Mouse (Mus musculus) kidney, embryonic 15.5 days (tissue): Measurements from ENCODE around the gene Ogfod1. TPM values are rescaled to one million over a fixed set of nuclear protein-coding genes. Genes with fewer than 3 reads are reported as not detected.
"Not testable (repeated sequence)": the region's sequence is repeated elsewhere in the genome, so short reads cannot be mapped to it uniquely, and the experiment has no call there.

Source experiments
- ATAC-seq: fragments of 200-750 bp; cut with Nextera tagmentation; replicated peaks from 2 replicates; pipeline ENCODE4 v1.8.0; 2017; ENCODE audit warnings: moderate TSS enrichment; ENCODE audit not compliant: low FRiP score
- H3K27ac ChIP-seq: fragments of 300-500 bp; sonication (generic); 2 replicates; pipeline ENCODE4 v1.5.1; 2015; ENCODE audit warnings: mild to moderate bottlenecking, inconsistent platforms
- H3K27me3 ChIP-seq: fragments of 300-500 bp; sonication (generic); 2 replicates; pipeline ENCODE4 v1.6.1; 2015; ENCODE audit warnings: inconsistent platforms
- H3K36me3 ChIP-seq: fragments of 300-500 bp; sonication (generic); 2 replicates; pipeline ENCODE4 v1.6.1; 2015; ENCODE audit warnings: inconsistent platforms
- H3K4me1 ChIP-seq: fragments of 300-500 bp; sonication (generic); 2 replicates; pipeline ENCODE4 v1.6.1; 2015; ENCODE audit warnings: inconsistent platforms
- H3K4me2 ChIP-seq: fragments of 300-500 bp; sonication (generic); 2 replicates; pipeline ENCODE4 v1.6.1; 2015; ENCODE audit warnings: moderate library complexity, mild to moderate bottlenecking, inconsistent platforms
- H3K4me3 ChIP-seq: fragments of 300-500 bp; sonication (generic); replicated peaks from 2 replicates; pipeline ENCODE4 v1.5.1; 2015; ENCODE audit warnings: mild to moderate bottlenecking, inconsistent platforms
- H3K9ac ChIP-seq: fragments of 300-500 bp; sonication (generic); 2 replicates; pipeline ENCODE4 v1.6.1; 2015; ENCODE audit warnings: mild to moderate bottlenecking, inconsistent platforms
- H3K9me3 ChIP-seq: fragments of 300-500 bp; sonication (generic); replicated peaks from 2 replicates; pipeline ENCODE4 v1.6.1; 2016; ENCODE audit warnings: inconsistent platforms
- WGBS: fragments of 180-500 bp; shearing (Covaris S2); methylation state at CpG from one replicate; pipeline ENCODE4 v1.1.7; 2015; ENCODE audit warnings: mixed read lengths; 5-methylcytosine and 5-hydroxymethylcytosine counted together
- polyA plus RNA-seq: library from polyadenylated mRNA; unstranded; fragments of >200 nt; fragmentation: Nextera tagmentation; extraction: Ambion mirVana; gene quantifications from 2 replicates; pipeline ENCODE4 v1.2.1, GENCODE M21; 2015

Ogfod1 gene
- polyA plus RNA-seq, 1 experiment from 2014 or later: 12.8 TPM

DNA sequence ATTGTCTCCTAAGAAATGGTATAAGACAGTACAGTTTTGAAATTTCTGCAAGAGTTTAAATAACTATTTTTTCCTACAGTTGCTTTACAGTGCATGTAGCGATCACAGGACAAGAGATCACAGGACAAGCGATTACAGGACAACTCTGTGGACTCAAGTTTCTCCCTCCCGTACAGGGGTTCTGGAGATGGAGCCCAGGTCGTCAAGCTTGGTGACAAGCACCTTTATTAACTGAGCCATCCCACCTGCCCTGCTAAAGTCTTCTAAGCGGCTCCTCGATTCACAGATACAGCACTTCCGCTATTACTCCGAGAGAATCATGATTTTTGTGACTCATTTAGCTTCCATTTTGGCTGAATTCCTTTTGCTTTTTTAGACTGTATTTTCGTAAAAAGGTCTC lies 7.3 kb upstream of the Ogfod1 start:
- no peak overlapping the region for H3K9ac ChIP-seq
- H3K9me3 ChIP-seq: no peaks in the 10 kb centered on the region
- no peaks in the 10 kb centered on the region for H3K27me3 ChIP-seq
- peaks cover 69% of the 10 kb centered on the region for H3K36me3 ChIP-seq
- no peak for ATAC-seq
- H3K4me2 ChIP-seq: no peak overlapping the region
- no peak overlapping the region for H3K4me3 ChIP-seq
- H3K27ac ChIP-seq: no peak overlapping the region
- WGBS: 87% methylated on average over 9 of the region's 9 CpGs
- peaks cover 7% of the 10 kb centered on the region for H3K4me1 ChIP-seq

DNA sequence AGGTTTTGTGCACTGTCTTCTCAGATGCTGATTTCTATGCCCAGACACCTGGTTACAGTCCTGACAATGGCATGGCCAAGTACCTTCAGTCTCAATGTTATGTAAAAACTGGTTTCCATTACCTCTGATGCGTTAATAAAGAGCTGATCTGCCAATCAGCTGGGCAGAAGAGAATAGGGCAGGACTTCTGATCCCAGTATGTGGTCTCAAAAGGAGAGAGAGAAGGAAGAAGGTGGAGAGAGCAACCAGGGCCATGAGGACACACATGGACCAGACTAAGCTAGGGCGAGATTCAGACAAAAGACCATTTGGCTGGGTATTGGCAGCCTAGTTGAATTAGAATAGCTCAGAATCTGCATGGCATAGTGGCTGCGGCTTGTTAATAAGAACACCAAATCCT lies 3.4 kb upstream of the Ogfod1 start:
- Histone ChIP-seq H3K36me3 (peaks cover 32% of the 10 kb centered on the region), H3K4me1 (peaks cover 24% of the 10 kb centered on the region), H3K4me3 (no peak overlapping the region), H3K9me3 (no peaks in the 10 kb centered on the region), H3K9ac (no peak overlapping the region), H3K27ac (no peak overlapping the region), H3K4me2 (no peak overlapping the region), H3K27me3 (no peaks in the 10 kb centered on the region)
- WGBS: 84% methylated on average over 3 of the region's 3 CpGs
- ATAC-seq: no peak

DNA sequence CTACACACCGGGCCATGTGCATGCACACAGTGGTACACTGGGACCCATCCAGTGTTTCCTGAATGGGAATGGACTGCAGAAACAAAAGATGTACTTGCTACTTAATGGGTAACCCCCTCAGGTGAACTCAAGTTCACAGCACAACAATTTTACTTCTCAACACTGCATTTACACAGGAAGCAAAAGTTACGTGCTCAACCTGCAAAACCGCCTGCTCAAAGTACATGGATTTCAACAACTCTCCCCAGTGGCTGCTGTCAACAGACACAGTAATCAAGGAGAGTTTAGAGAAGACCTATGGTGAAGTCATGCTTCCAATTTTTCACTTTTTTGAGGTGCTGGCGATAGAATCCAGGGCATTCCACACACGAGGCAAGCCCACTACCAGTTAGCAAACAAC lies 1.8 kb upstream of the Ogfod1 start:
- Histone ChIP-seq H3K27ac (no peak overlapping the region), H3K27me3 (no peaks in the 10 kb centered on the region), H3K4me2 (peak overlapping the region; percentile 66), H3K4me1 (peaks cover 24% of the 10 kb centered on the region), H3K4me3 (peak overlapping the region; percentile 91), H3K9ac (0 out of 2 replicates have a peak overlapping the region, but pooled peaks have one; percentile 17), H3K9me3 (no peaks in the 10 kb centered on the region), H3K36me3 (peaks cover 16% of the 10 kb centered on the region)
- WGBS: 55% methylated on average over 5 of the region's 5 CpGs
- ATAC-seq: no peak

DNA sequence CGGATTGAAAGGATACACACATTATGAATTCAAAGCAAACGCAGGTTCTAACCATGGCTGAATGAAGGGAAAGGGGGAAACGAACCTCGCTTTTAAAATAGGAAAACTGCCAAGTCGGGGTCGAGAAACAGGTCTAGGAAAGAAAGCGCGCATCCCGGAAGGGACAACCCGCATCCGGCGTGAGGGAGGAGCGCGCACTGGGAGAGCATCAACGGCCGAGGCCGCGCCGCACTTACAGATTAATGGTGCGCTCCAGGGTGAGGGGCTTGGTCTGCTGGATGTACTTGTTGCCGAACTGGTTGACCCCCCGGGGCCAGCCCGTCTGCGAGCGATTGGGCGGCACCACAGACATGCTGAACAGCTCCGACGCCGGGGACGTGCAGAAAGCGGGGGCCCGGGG lies 457 bp upstream of the Ogfod1 start:
- not testable (repeated sequence) for H3K27me3 ChIP-seq, H3K36me3 ChIP-seq, H3K9me3 ChIP-seq
- peaks cover 24% of the 10 kb centered on the region for H3K4me1 ChIP-seq
- H3K9ac ChIP-seq: peak overlapping the region; percentile 66
- peak overlapping the region; percentile 86 for H3K27ac ChIP-seq
- WGBS: 1% methylated on average over 25 of the region's 32 CpGs
- peak overlapping the region; percentile 66 for H3K4me2 ChIP-seq
- H3K4me3 ChIP-seq: peak overlapping the region; percentile 91
- ATAC-seq: peak; percentile 92

DNA sequence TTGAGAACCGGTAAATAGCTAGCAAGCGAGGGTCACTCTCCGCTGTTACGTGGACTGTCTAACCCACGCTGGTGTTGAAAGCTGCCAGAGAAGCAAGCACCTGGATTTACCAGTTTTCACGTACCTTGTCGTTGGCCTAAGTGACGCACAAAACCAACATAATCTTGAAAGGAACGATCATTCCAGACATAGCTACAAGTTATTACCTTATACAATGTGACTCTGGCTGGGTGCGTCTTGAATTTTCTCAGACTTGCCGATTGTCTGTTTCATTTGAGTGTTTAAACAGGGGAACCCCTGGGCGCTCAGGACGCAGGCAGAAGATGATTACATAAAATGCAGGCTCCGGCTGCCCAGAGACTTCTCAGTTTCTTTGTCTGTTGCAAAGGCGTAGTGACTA lies 808 bp downstream of the Ogfod1 start:
- ATAC-seq: no peak
- Histone ChIP-seq H3K9ac (peak overlapping the region; percentile 76), H3K36me3 (no peaks in the 10 kb centered on the region; the same call in 1 of the 2 replicates), H3K27me3 (no peaks in the 10 kb centered on the region), H3K4me1 (peaks cover 24% of the 10 kb centered on the region), H3K4me3 (peak overlapping the region; percentile 91), H3K9me3 (no peaks in the 10 kb centered on the region), H3K27ac (no peak overlapping the region), H3K4me2 (peak overlapping the region; percentile 65)
- WGBS: 8% methylated on average over 15 of the region's 15 CpGs

DNA sequence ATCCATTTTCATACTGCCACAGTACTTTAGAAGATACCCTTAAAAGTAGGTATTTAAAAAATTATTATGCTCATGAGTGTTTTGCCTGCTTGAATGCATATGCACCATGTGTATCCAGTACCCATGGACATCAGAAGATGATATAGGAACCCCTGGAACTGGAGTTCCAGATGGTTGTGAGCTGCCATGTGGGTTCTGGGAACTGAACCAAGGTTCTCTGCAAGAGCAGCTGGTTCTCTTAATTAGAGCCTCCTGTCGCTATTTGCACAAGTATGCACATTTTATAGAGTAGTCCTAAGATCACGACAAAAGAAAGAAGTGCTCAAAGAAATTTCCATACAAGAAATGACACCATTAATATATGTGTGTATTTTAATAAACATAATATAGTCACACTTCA lies 10.8 kb downstream of the Ogfod1 start:
- H3K4me1 ChIP-seq: no peaks in the 10 kb centered on the region
- H3K4me2 ChIP-seq: no peak overlapping the region
- no peaks in the 10 kb centered on the region for H3K27me3 ChIP-seq
- H3K9ac ChIP-seq: no peak overlapping the region
- no peak overlapping the region for H3K27ac ChIP-seq
- no peak for ATAC-seq
- no peaks in the 10 kb centered on the region; the same call in 1 of the 2 replicates for H3K36me3 ChIP-seq
- 84% methylated on average over 2 of the region's 2 CpGs for WGBS
- no peaks in the 10 kb centered on the region for H3K9me3 ChIP-seq
- H3K4me3 ChIP-seq: no peak overlapping the region

DNA sequence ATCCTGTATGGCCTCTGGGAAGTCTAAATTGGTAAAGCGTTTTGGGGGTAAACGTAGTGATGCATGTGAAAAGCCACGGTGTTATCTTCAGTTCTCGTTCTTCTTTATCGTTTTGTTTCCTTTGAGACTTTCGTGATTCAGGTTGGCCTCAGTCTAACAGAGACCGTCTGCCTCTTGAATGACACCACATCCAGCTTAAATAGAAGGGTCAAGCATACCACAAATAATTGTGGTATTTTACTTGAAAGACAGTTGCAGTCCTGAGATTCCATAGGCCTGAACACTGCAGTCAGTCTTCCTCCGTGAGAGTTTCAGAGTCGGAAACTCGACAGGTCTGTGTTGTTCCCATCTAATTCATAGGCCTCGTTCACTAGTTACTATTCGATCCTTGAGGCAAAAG lies 15.7 kb downstream of the Ogfod1 start:
- no peaks in the 10 kb centered on the region for H3K9me3 ChIP-seq
- no peaks in the 10 kb centered on the region for H3K4me1 ChIP-seq
- H3K36me3 ChIP-seq: peaks cover 27% of the 10 kb centered on the region
- ATAC-seq: no peak
- no peak overlapping the region for H3K27ac ChIP-seq
- H3K4me3 ChIP-seq: no peak overlapping the region
- no peak overlapping the region for H3K9ac ChIP-seq
- H3K4me2 ChIP-seq: no peak overlapping the region
- no peaks in the 10 kb centered on the region for H3K27me3 ChIP-seq
- 88% methylated on average over 12 of the region's 12 CpGs for WGBS

DNA sequence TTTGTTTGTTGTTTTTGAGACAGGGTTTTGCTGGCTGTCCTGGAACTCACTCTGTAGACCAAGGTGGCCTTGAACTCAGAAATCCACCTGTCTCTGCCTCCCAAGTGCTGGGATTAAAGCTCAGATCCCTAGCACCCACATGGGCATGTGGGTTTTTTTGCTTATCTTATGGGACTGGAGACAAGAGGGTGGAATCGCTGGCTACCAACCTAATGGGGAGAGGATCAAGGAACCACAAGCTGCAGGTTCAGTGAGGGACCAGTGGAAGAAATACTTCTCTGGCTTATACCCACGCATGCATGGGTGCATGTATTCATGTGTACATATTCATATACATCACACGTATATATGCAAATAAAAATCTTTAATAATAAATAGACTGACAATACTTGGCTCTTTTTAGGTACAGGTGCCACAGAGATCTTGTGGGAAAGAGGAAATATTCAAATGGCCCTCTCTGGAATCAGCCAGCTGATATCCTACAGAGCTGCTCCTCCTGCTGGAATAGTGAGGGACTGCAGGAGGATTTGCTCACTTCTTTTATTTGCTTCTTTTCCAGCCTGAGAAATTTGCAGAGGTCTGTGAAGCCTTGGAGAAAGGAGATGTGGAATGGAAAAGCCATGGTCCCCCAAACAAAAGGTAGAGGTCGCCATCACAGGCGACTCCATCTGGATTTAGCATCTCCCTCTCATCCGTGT lies 20.3 kb downstream of the Ogfod1 start:
- Histone ChIP-seq H3K4me3 (no peak overlapping the region), H3K36me3 (peaks cover 58% of the 10 kb centered on the region), H3K9ac (no peak overlapping the region), H3K9me3 (no peaks in the 10 kb centered on the region), H3K4me1 (no peaks in the 10 kb centered on the region), H3K27me3 (no peaks in the 10 kb centered on the region), H3K27ac (no peak overlapping the region), H3K4me2 (no peak overlapping the region)
- no peak for ATAC-seq
- WGBS: 66% methylated on average over 6 of the region's 6 CpGs

DNA sequence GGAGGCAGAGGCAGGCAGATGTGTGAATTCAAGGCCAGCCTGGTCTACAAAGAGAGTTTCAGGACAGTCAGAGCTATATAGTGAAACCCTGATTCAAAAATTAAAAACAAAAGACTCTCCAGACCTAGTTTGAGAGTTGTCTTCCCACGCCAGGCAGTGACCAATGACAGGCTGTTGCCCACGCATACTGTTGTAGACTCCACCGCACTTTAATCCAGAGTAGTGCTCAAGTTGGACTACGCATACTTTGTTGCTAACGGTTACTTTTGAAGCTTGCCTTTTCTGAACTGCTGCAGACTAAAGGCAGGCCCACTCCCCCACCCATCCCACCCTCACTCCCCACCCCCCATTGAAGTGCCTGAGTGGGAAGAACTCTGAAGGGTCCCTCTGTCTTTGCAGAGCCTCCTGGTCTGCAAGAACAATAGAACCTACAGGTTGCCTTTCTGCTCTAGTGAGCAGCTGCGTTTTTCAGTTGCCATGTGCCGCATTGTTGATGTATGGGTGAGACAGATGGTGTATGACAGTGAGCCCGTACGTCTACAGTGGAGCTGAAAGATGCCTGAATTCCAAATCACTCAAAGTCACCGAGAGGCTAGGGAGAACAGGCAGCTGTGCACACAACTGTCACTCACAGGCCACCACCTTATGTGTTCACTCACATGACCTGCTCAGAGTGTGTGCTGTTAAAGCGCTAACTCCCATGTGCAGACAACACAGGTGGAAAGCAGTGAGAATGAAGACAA lies 29.3 kb downstream of the Ogfod1 start:
- H3K9me3 ChIP-seq: no peaks in the 10 kb centered on the region
- no peak overlapping the region for H3K27ac ChIP-seq
- no peaks in the 10 kb centered on the region for H3K27me3 ChIP-seq
- no peak overlapping the region for H3K4me3 ChIP-seq
- 71% methylated on average over 11 of the region's 11 CpGs for WGBS
- H3K9ac ChIP-seq: no peak overlapping the region
- no peaks in the 10 kb centered on the region for H3K4me1 ChIP-seq
- ATAC-seq: no peak
- H3K4me2 ChIP-seq: no peak overlapping the region
- H3K36me3 ChIP-seq: peaks cover 41% of the 10 kb centered on the region

DNA sequence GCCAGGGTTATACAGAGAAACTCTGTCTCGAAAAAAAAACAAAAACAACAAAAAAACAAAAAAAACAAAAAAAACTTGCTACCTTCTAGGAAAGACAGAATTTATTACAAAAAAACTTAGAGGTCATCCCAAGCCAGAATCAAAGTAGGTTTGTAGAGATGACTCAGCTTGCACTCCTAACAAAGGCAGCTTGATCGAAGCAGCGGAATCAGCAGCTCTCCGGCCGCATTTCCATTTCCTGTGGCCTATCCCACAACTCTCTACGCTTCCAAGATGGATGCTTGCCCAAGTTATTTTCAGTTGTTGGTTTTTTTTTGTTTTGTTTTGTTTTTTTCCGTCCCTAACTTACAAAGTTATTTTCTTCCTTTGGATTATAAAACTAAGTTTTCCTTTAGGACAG lies 31.8 kb downstream of the Ogfod1 start:
- WGBS: 91% methylated on average over 7 of the region's 7 CpGs

DNA sequence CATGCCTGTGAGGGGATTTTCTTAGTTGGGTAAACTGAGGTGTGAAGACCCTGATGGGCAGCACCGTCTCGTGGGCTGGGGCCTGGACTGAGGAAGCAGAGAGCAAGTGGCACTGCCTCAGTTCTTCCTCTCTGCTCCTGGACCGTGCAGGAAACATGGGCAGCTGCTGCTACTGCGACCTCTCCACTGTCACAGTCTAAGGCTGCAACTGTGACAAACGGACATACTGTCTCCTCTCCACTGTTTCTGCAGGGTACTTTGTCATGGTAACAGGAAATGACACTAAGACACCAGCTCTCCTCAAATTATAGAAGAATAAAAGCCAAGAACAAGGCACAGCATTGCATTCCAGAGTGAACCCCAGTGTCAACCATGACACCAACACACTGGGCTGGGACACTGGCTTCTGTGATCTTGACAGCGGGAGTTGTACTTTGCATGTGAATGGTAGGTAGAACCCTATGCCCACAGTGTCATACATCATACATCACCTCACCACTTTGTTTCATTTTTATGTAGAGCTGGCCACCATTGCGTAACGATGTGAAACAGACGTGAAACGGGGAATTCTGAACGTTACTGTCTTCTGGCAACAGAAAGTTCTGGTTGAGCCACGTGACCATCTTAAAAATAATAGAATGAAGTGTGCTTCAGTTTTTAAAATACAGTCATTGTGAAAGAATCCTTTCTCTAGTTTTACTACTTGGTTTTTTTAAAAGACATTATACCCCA lies 39.6 kb downstream of the Ogfod1 start:
- Histone ChIP-seq H3K27me3 (no peaks in the 10 kb centered on the region), H3K27ac (no peak overlapping the region), H3K36me3 (0 out of 2 replicates have a peak, but pooled peaks cover 28% of the 10 kb centered on the region), H3K9ac (no peak overlapping the region), H3K4me2 (no peak overlapping the region), H3K9me3 (no peaks in the 10 kb centered on the region), H3K4me1 (no peaks in the 10 kb centered on the region), H3K4me3 (no peak overlapping the region)
- WGBS: 86% methylated on average over 12 of the region's 12 CpGs
- ATAC-seq: no peak

More for the DNA sequence above, 31.8 kb downstream of the Ogfod1 start:
- Histone ChIP-seq H3K27me3 (no peaks in the 10 kb centered on the region), H3K36me3 (peaks cover 33% of the 10 kb centered on the region), H3K27ac (no peak overlapping the region), H3K4me3 (no peak overlapping the region), H3K9ac (no peak overlapping the region), H3K9me3 (no peaks in the 10 kb centered on the region), H3K4me1 (no peaks in the 10 kb centered on the region), H3K4me2 (no peak overlapping the region)
- no peak for ATAC-seq

DNA sequence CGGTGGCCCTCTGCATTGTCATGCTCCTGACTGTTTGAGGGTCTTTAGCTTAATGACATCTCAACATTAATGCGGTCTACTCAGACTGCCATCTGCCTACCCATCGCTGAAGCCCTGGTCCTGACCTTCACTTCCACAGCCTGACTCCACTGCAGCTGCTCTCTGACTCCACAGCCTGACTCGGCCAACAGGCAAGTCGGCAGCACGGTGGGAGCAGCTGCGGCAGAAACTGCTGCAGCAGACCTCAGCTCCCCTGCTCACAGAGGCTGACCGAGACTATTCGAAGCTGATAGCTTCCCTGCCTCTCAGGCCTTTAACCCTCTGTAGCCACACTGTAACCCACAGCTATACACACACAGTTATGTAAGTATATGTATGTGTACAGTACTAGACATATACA lies 51.0 kb downstream of the Ogfod1 start:
- ATAC-seq: no peak
- WGBS: 83% methylated on average over 9 of the region's 9 CpGs
- Histone ChIP-seq H3K9ac (no peak overlapping the region), H3K27ac (no peak overlapping the region), H3K9me3 (no peaks in the 10 kb centered on the region), H3K36me3 (peaks cover 14% of the 10 kb centered on the region), H3K4me2 (no peak overlapping the region), H3K4me1 (no peaks in the 10 kb centered on the region), H3K4me3 (no peak overlapping the region), H3K27me3 (no peaks in the 10 kb centered on the region)
